Mouse (Mus musculus) kidney, postnatal 14 days (tissue): ENCODE data around the gene Scnn1g.

Experiments
- DNase-seq: peaks from one replicate; pipeline ENCODE4 v3.0.0; 2022; ENCODE audit warnings: mixed read lengths

Gene Scnn1g

GRCm38 (mm10) chr7:121734171-121734831, at the start of gene Scnn1g:
Gene Scnn1g (plus strand): TSS chr7:121734479.
- DNase-seq, result peak; percentile 90

- no peak for DNase-seq
Observed at GRCm38 (mm10) chr7:121685140-121685984, 48.9 kb upstream of the Scnn1g start.

GRCm38 (mm10) chr7:121689338-121689737, 44.9 kb upstream of the Scnn1g start:
- no peak for DNase-seq

GRCm38 (mm10) chr7:121691803-121692202, 42.5 kb upstream of the Scnn1g start:
- no peak for DNase-seq

GRCm38 (mm10) chr7:121697170-121697569, 37.1 kb upstream of the Scnn1g start:
- no peak for DNase-seq

GRCm38 (mm10) chr7:121697574-121697973, 36.7 kb upstream of the Scnn1g start:
- DNase-seq, result no peak

GRCm38 (mm10) chr7:121699218-121699617, 35.1 kb upstream of the Scnn1g start:
- DNase-seq, result no peak

GRCm38 (mm10) chr7:121700480-121700879, 33.8 kb upstream of the Scnn1g start:
- no peak for DNase-seq

- DNase-seq, result no peak
Observed at GRCm38 (mm10) chr7:121701983-121702382, 32.3 kb upstream of the Scnn1g start.

GRCm38 (mm10) chr7:121705051-121705450, 29.2 kb upstream of the Scnn1g start:
- DNase-seq, result no peak

- peak; percentile 69 for DNase-seq
Observed at GRCm38 (mm10) chr7:121706411-121707072, 27.7 kb upstream of the Scnn1g start.

GRCm38 (mm10) chr7:121707073-121707667, 27.1 kb upstream of the Scnn1g start, which contains the start of gene Usp31:
Gene Usp31 (minus strand): TSS chr7:121707253.
- DNase-seq, result peak; percentile 97

- DNase-seq, result no peak
Observed at GRCm38 (mm10) chr7:121711171-121711570, 23.1 kb upstream of the Scnn1g start.

GRCm38 (mm10) chr7:121717031-121717430, 17.2 kb upstream of the Scnn1g start:
- DNase-seq, result no peak

GRCm38 (mm10) chr7:121730225-121730624, 4.1 kb upstream of the Scnn1g start:
- peak; percentile 53 for DNase-seq

GRCm38 (mm10) chr7:121737511-121738415, 3.5 kb downstream of the Scnn1g start:
- no peak for DNase-seq

GRCm38 (mm10) chr7:121750244-121750643, 16.0 kb downstream of the Scnn1g start:
- DNase-seq, result no peak

- no peak for DNase-seq
Observed at GRCm38 (mm10) chr7:121754748-121755147, 20.5 kb downstream of the Scnn1g start.

GRCm38 (mm10) chr7:121763328-121763727, 29.0 kb downstream of the Scnn1g start:
- no peak for DNase-seq

- no peak for DNase-seq
Observed at GRCm38 (mm10) chr7:121767900-121768299, 33.6 kb downstream of the Scnn1g start.

GRCm38 (mm10) chr7:121768983-121769382, 34.7 kb downstream of the Scnn1g start:
- peak; percentile 7 for DNase-seq

GRCm38 (mm10) chr7:121778553-121778952, 44.3 kb downstream of the Scnn1g start:
- no peak for DNase-seq
